Mouse (Mus musculus): ENCODE measurements around the gene Olfr126. TPM values are rescaled to one million over a fixed set of nuclear protein-coding genes. Genes with fewer than 3 reads are reported as not detected.

The Olfr126 gene
- polyA plus RNA-seq (2015; fragmentation: Illumina TruSeq; extraction: RNeasy Lipid Tissue Mini Kit (QIAGEN cat#74804); ENCODE audit: insufficient read depth, low replicate concordance): not detected

DNA sequence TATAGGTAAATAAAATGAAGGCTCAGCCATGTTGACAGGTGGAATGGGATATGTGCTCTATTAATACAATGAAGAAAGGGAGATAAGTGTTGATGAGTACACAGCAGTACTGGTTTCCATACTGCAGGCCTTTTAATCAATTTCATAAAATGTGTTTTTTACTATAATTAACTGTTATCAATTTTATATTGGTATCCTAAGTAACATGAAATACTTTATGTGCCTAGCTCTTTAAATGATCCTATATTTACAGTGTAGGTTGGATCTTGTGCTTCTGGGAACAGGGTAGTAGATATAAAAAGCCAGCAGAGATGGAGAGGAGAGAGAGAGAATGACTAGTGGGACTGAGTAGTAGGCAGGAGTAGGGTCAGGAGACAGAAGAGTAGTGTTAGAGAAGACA lies at the start of gene Olfr126:
Gene Olfr126 (plus strand): TSS at position 301 of the 400 bp plus-strand sequence.

DNA sequence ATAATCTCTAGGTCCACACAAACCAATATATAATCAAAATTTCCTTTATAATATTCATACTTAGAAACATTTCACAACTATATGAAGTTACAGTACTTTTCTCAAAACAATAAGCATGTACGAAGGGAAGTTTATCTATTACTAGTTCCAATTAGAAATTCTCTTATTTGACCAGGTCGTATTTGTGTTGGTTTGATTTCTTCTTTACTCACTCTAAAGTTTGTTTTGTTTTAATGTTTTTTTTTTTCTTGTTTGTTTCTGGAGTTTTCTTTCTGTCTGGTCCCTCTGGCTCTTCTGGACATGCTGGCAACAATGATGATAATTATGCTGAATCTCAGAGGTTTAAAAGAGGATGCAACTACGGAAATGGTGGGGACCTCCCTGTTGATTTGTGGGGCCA lies 47.7 kb upstream of the Olfr126 start, which contains the start of gene Olfr124:
Gene Olfr124 (plus strand): TSS at position 301 of the 400 bp plus-strand sequence.

DNA sequence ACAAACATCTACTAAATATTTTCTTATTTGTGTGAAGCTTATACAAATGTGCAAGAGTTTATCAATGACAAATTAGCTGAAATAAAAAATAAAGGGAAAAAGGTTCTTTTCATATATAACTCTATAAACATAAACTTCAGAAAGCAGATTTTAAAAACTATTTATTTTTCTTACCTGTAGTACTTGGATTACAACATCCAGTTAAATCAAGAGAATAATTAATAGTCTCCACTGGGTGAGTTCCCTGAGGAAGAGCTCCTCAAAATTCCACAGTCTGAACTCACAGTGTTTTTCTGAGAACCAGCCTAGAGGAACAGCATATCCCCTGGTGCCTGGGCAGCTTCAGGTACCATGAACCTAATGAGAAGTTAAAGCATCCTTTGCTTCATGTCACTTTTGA lies 14.6 kb upstream of the Olfr126 start, which contains the start of gene Olfr125:
Gene Olfr125 (plus strand): TSS at position 301 of the 400 bp plus-strand sequence.

GRCm38 (mm10) chr17:37900137-37900536 lies 52.9 kb downstream of the Olfr126 start, which contains the start of gene Olfr127:
Olfr127 (plus strand) TSS chr17:37900437.

Other genes starting within 250 kb of the Olfr126 start
- not detected for gene Olfr115, start 220.4 kb upstream of the Olfr126 start, polyA plus RNA-seq (2015; fragmentation: Illumina TruSeq; extraction: RNeasy Lipid Tissue Mini Kit (QIAGEN cat#74804); ENCODE audit: insufficient read depth, low replicate concordance)
- not detected for gene Olfr116, start 220.3 kb upstream of the Olfr126 start, polyA plus RNA-seq (2015; fragmentation: Illumina TruSeq; extraction: RNeasy Lipid Tissue Mini Kit (QIAGEN cat#74804); ENCODE audit: insufficient read depth, low replicate concordance)
- not detected for gene Olfr117, start 183.7 kb upstream of the Olfr126 start, polyA plus RNA-seq (2015; fragmentation: Illumina TruSeq; extraction: RNeasy Lipid Tissue Mini Kit (QIAGEN cat#74804); ENCODE audit: insufficient read depth, low replicate concordance)
- not detected for gene Olfr118, start 180.5 kb upstream of the Olfr126 start, polyA plus RNA-seq (2015; fragmentation: Illumina TruSeq; extraction: RNeasy Lipid Tissue Mini Kit (QIAGEN cat#74804); ENCODE audit: insufficient read depth, low replicate concordance)
- not detected for gene Olfr119, start 150.9 kb upstream of the Olfr126 start, polyA plus RNA-seq (2015; fragmentation: Illumina TruSeq; extraction: RNeasy Lipid Tissue Mini Kit (QIAGEN cat#74804); ENCODE audit: insufficient read depth, low replicate concordance)
- not detected for gene Olfr120, start 125.7 kb upstream of the Olfr126 start, polyA plus RNA-seq (2015; fragmentation: Illumina TruSeq; extraction: RNeasy Lipid Tissue Mini Kit (QIAGEN cat#74804); ENCODE audit: insufficient read depth, low replicate concordance)
- not detected for gene Olfr121, start 98.6 kb upstream of the Olfr126 start, polyA plus RNA-seq (2015; fragmentation: Illumina TruSeq; extraction: RNeasy Lipid Tissue Mini Kit (QIAGEN cat#74804); ENCODE audit: insufficient read depth, low replicate concordance)
- gene Olfr122, start 78.9 kb upstream of the Olfr126 start, polyA plus RNA-seq (2015; fragmentation: Illumina TruSeq; extraction: RNeasy Lipid Tissue Mini Kit (QIAGEN cat#74804); ENCODE audit: insufficient read depth, low replicate concordance): not detected
- not detected for gene Olfr123, start 54.0 kb upstream of the Olfr126 start, polyA plus RNA-seq (2015; fragmentation: Illumina TruSeq; extraction: RNeasy Lipid Tissue Mini Kit (QIAGEN cat#74804); ENCODE audit: insufficient read depth, low replicate concordance)
- gene Olfr124, start 47.6 kb upstream of the Olfr126 start, polyA plus RNA-seq (2015; fragmentation: Illumina TruSeq; extraction: RNeasy Lipid Tissue Mini Kit (QIAGEN cat#74804); ENCODE audit: insufficient read depth, low replicate concordance): not detected
- not detected for gene Olfr125, start 14.5 kb upstream of the Olfr126 start, polyA plus RNA-seq (2015; fragmentation: Illumina TruSeq; extraction: RNeasy Lipid Tissue Mini Kit (QIAGEN cat#74804); ENCODE audit: insufficient read depth, low replicate concordance)
- gene Olfr127, start 53.0 kb downstream of the Olfr126 start, polyA plus RNA-seq (2015; fragmentation: Illumina TruSeq; extraction: RNeasy Lipid Tissue Mini Kit (QIAGEN cat#74804); ENCODE audit: insufficient read depth, low replicate concordance): not detected
- gene Olfr128, start 73.1 kb downstream of the Olfr126 start, polyA plus RNA-seq (2015; fragmentation: Illumina TruSeq; extraction: RNeasy Lipid Tissue Mini Kit (QIAGEN cat#74804); ENCODE audit: insufficient read depth, low replicate concordance): not detected
- not detected for gene Olfr761, start 105.6 kb downstream of the Olfr126 start, polyA plus RNA-seq (2015; fragmentation: Illumina TruSeq; extraction: RNeasy Lipid Tissue Mini Kit (QIAGEN cat#74804); ENCODE audit: insufficient read depth, low replicate concordance)
- gene Olfr129, start 212.6 kb downstream of the Olfr126 start, polyA plus RNA-seq (2015; fragmentation: Illumina TruSeq; extraction: RNeasy Lipid Tissue Mini Kit (QIAGEN cat#74804); ENCODE audit: insufficient read depth, low replicate concordance): not detected
- not detected for gene Olfr130, start 216.4 kb downstream of the Olfr126 start, polyA plus RNA-seq (2015; fragmentation: Illumina TruSeq; extraction: RNeasy Lipid Tissue Mini Kit (QIAGEN cat#74804); ENCODE audit: insufficient read depth, low replicate concordance)
- gene Olfr131, start 241.2 kb downstream of the Olfr126 start, polyA plus RNA-seq (2015; fragmentation: Illumina TruSeq; extraction: RNeasy Lipid Tissue Mini Kit (QIAGEN cat#74804); ENCODE audit: insufficient read depth, low replicate concordance): not detected